Mouse (Mus musculus): ENCODE data around the gene Pcgf5. TPM values are rescaled to one million over a fixed set of nuclear protein-coding genes. Genes with fewer than 3 reads are reported as not detected.
A peak's percentile ranks its signal among the peaks of the same experiment; 100 is the strongest.

Pcgf5 gene
- polyA plus RNA-seq, 1 experiment from 2014 or later: 53.7 TPM

- H3K27me3 ChIP-seq (ENCODE audit: control insufficient read depth, insufficient read depth, low read length): no peaks in the 10 kb centered on the region
- H3K4me1 ChIP-seq (ENCODE audit: control insufficient read depth in 2 of 2, insufficient read depth in 2 of 2, low read length in 2 of 2): 0 out of 4 replicates have a peak, but pooled peaks cover 0 to 4% of the 10 kb centered on the region in 2 experiments
- H3K4me3 ChIP-seq (ENCODE audit: control insufficient read depth in 1 of 2, insufficient read depth in 1 of 2, low read depth in 1 of 2, low read length in 2 of 2): no peak overlapping the region
- H3K4me2 ChIP-seq (ENCODE audit: low read length): no peak overlapping the region
- ATAC-seq (ENCODE audit: insufficient number of reproducible peaks, insufficient read depth, low FRiP score, low read depth): no peak
- H3K9me3 ChIP-seq (ENCODE audit: control insufficient read depth, low read length): no peaks in the 10 kb centered on the region
- WGBS: 32% methylated on average over 2 of the region's 2 CpGs
- no peaks in the 10 kb centered on the region for H3K36me3 ChIP-seq (ENCODE audit: control insufficient read depth, insufficient read depth, low read length)
- H3K27ac ChIP-seq (replicated peaks in 1 of 2; ENCODE audit: control insufficient read depth in 1 of 2, insufficient read depth in 1 of 2, low read depth in 2 of 2, low read length in 2 of 2): no peak overlapping the region
- H3K9ac ChIP-seq (ENCODE audit: low read length): no peak overlapping the region
Observed at GRCm38 (mm10) chr19:36384426-36384825, 36.3 kb downstream of the Pcgf5 start.

GRCm38 (mm10) chr19:36388502-36388901 lies 40.4 kb downstream of the Pcgf5 start:
- no peak for ATAC-seq (ENCODE audit: insufficient number of reproducible peaks, insufficient read depth, low FRiP score, low read depth)
- H3K4me1 ChIP-seq (ENCODE audit: control insufficient read depth in 2 of 2, insufficient read depth in 2 of 2, low read length in 2 of 2): 0 out of 4 replicates have a peak, but pooled peaks cover 0 to 4% of the 10 kb centered on the region in 2 experiments
- no peak overlapping the region for H3K4me2 ChIP-seq (ENCODE audit: low read length)
- WGBS: 70% methylated on average over 5 of the region's 5 CpGs
- H3K27me3 ChIP-seq (ENCODE audit: control insufficient read depth, insufficient read depth, low read length): no peaks in the 10 kb centered on the region
- H3K9ac ChIP-seq (ENCODE audit: low read length): no peak overlapping the region
- H3K27ac ChIP-seq (replicated peaks in 1 of 2; ENCODE audit: control insufficient read depth in 1 of 2, insufficient read depth in 1 of 2, low read depth in 2 of 2, low read length in 2 of 2): no peak overlapping the region
- no peaks in the 10 kb centered on the region for H3K9me3 ChIP-seq (ENCODE audit: control insufficient read depth, low read length)
- no peak overlapping the region for H3K4me3 ChIP-seq (ENCODE audit: control insufficient read depth in 1 of 2, insufficient read depth in 1 of 2, low read depth in 1 of 2, low read length in 2 of 2)
- no peaks in the 10 kb centered on the region for H3K36me3 ChIP-seq (ENCODE audit: control insufficient read depth, insufficient read depth, low read length)

GRCm38 (mm10) chr19:36390714-36391113 lies 42.6 kb downstream of the Pcgf5 start:
- no peaks in the 10 kb centered on the region for H3K9me3 ChIP-seq (ENCODE audit: control insufficient read depth, low read length)
- 77% methylated on average over 1 of the region's 1 CpGs for WGBS
- no peaks in the 10 kb centered on the region for H3K36me3 ChIP-seq (ENCODE audit: control insufficient read depth, insufficient read depth, low read length)
- no peak for ATAC-seq (ENCODE audit: insufficient number of reproducible peaks, insufficient read depth, low FRiP score, low read depth)
- no peak overlapping the region for H3K27ac ChIP-seq (replicated peaks in 1 of 2; ENCODE audit: control insufficient read depth in 1 of 2, insufficient read depth in 1 of 2, low read depth in 2 of 2, low read length in 2 of 2)
- H3K9ac ChIP-seq (ENCODE audit: low read length): no peak overlapping the region
- H3K4me2 ChIP-seq (ENCODE audit: low read length): no peak overlapping the region
- H3K4me3 ChIP-seq (ENCODE audit: control insufficient read depth in 1 of 2, insufficient read depth in 1 of 2, low read depth in 1 of 2, low read length in 2 of 2): no peak overlapping the region
- no peaks in the 10 kb centered on the region for H3K27me3 ChIP-seq (ENCODE audit: control insufficient read depth, insufficient read depth, low read length)
- 0 out of 4 replicates have a peak, but pooled peaks cover 0 to 4% of the 10 kb centered on the region in 2 experiments for H3K4me1 ChIP-seq (ENCODE audit: control insufficient read depth in 2 of 2, insufficient read depth in 2 of 2, low read length in 2 of 2)

GRCm38 (mm10) chr19:36398500-36398899 lies 50.4 kb downstream of the Pcgf5 start:
- Histone ChIP-seq H3K36me3 (ENCODE audit: control insufficient read depth, insufficient read depth, low read length) (no peaks in the 10 kb centered on the region), H3K27me3 (ENCODE audit: control insufficient read depth, insufficient read depth, low read length) (no peaks in the 10 kb centered on the region), H3K27ac (replicated peaks in 1 of 2; ENCODE audit: control insufficient read depth in 1 of 2, insufficient read depth in 1 of 2, low read depth in 2 of 2, low read length in 2 of 2) (no peak overlapping the region), H3K9ac (ENCODE audit: low read length) (no peak overlapping the region), H3K4me2 (ENCODE audit: low read length) (no peak overlapping the region), H3K4me1 (ENCODE audit: control insufficient read depth in 2 of 2, insufficient read depth in 2 of 2, low read length in 2 of 2) (peaks cover 0 to 3% of the 10 kb centered on the region in 2 experiments; a peak in 1 of 4 replicates), H3K4me3 (ENCODE audit: control insufficient read depth in 1 of 2, insufficient read depth in 1 of 2, low read depth in 1 of 2, low read length in 2 of 2) (no peak overlapping the region), H3K9me3 (ENCODE audit: control insufficient read depth, low read length) (no peaks in the 10 kb centered on the region)
- ATAC-seq (ENCODE audit: insufficient number of reproducible peaks, insufficient read depth, low FRiP score, low read depth): no peak
- 62% methylated on average over 3 of the region's 3 CpGs for WGBS

- Histone ChIP-seq H3K4me1 (ENCODE audit: control insufficient read depth in 2 of 2, insufficient read depth in 2 of 2, low read length in 2 of 2) (peaks cover 5 to 19% of the 10 kb centered on the region in 2 experiments; a peak in 3 of 4 replicates), H3K27ac (replicated peaks in 1 of 2; ENCODE audit: control insufficient read depth in 1 of 2, insufficient read depth in 1 of 2, low read depth in 2 of 2, low read length in 2 of 2) (peak overlapping the region; percentile 86 to 89; a peak in 3 of 4 replicates), H3K36me3 (ENCODE audit: control insufficient read depth, insufficient read depth, low read length) (peaks cover 4% of the 10 kb centered on the region), H3K9me3 (ENCODE audit: control insufficient read depth, low read length) (no peaks in the 10 kb centered on the region), H3K4me3 (ENCODE audit: control insufficient read depth in 1 of 2, insufficient read depth in 1 of 2, low read depth in 1 of 2, low read length in 2 of 2) (peak overlapping the region in 1 of 2 experiments; percentile 90; a peak in 1 of 4 replicates), H3K4me2 (ENCODE audit: low read length) (peak overlapping the region; percentile 86), H3K27me3 (ENCODE audit: control insufficient read depth, insufficient read depth, low read length) (no peaks in the 10 kb centered on the region), H3K9ac (ENCODE audit: low read length) (no peak overlapping the region)
- 21% methylated on average over 10 of the region's 10 CpGs for WGBS
- no peak for ATAC-seq (ENCODE audit: insufficient number of reproducible peaks, insufficient read depth, low FRiP score, low read depth)
Observed at GRCm38 (mm10) chr19:36408352-36409100, 60.4 kb downstream of the Pcgf5 start.

GRCm38 (mm10) chr19:36409280-36409860 lies 61.3 kb downstream of the Pcgf5 start:
- H3K4me2 ChIP-seq (ENCODE audit: low read length): peak overlapping the region; percentile 86
- peaks cover 8% of the 10 kb centered on the region for H3K36me3 ChIP-seq (ENCODE audit: control insufficient read depth, insufficient read depth, low read length)
- H3K4me1 ChIP-seq (ENCODE audit: control insufficient read depth in 2 of 2, insufficient read depth in 2 of 2, low read length in 2 of 2): peaks cover 5 to 19% of the 10 kb centered on the region in 2 experiments; a peak in 3 of 4 replicates
- peak overlapping the region; percentile 86 to 89 for H3K27ac ChIP-seq (replicated peaks in 1 of 2; ENCODE audit: control insufficient read depth in 1 of 2, insufficient read depth in 1 of 2, low read depth in 2 of 2, low read length in 2 of 2)
- no peaks in the 10 kb centered on the region for H3K9me3 ChIP-seq (ENCODE audit: control insufficient read depth, low read length)
- H3K9ac ChIP-seq (ENCODE audit: low read length): peak overlapping the region; percentile 89
- under 1% methylated on average over 29 of the region's 53 CpGs for WGBS
- ATAC-seq (ENCODE audit: insufficient number of reproducible peaks, insufficient read depth, low FRiP score, low read depth): peak; percentile 97
- H3K4me3 ChIP-seq (ENCODE audit: control insufficient read depth in 1 of 2, insufficient read depth in 1 of 2, low read depth in 1 of 2, low read length in 2 of 2): peak overlapping the region; percentile 77 to 90
- H3K27me3 ChIP-seq (ENCODE audit: control insufficient read depth, insufficient read depth, low read length): no peaks in the 10 kb centered on the region

GRCm38 (mm10) chr19:36409861-36410392 lies 61.8 kb downstream of the Pcgf5 start:
- Histone ChIP-seq H3K27me3 (ENCODE audit: control insufficient read depth, insufficient read depth, low read length) (no peaks in the 10 kb centered on the region), H3K36me3 (ENCODE audit: control insufficient read depth, insufficient read depth, low read length) (peaks cover 13% of the 10 kb centered on the region), H3K9me3 (ENCODE audit: control insufficient read depth, low read length) (no peaks in the 10 kb centered on the region), H3K9ac (ENCODE audit: low read length) (peak overlapping the region; percentile 89), H3K4me2 (ENCODE audit: low read length) (peak overlapping the region; percentile 86), H3K4me1 (ENCODE audit: control insufficient read depth in 2 of 2, insufficient read depth in 2 of 2, low read length in 2 of 2) (peaks cover 5 to 19% of the 10 kb centered on the region in 2 experiments; a peak in 3 of 4 replicates), H3K4me3 (ENCODE audit: control insufficient read depth in 1 of 2, insufficient read depth in 1 of 2, low read depth in 1 of 2, low read length in 2 of 2) (peak overlapping the region; percentile 77 to 90), H3K27ac (replicated peaks in 1 of 2; ENCODE audit: control insufficient read depth in 1 of 2, insufficient read depth in 1 of 2, low read depth in 2 of 2, low read length in 2 of 2) (peak overlapping the region; percentile 82 to 89)
- under 1% methylated on average over 49 of the region's 82 CpGs for WGBS
- ATAC-seq (ENCODE audit: insufficient number of reproducible peaks, insufficient read depth, low FRiP score, low read depth): peak; percentile 74; the same call in 1 of the 2 replicates
